Mouse (Mus musculus): Measurements from ENCODE around the gene Ppp4r3a. TPM values are rescaled to one million over a fixed set of nuclear protein-coding genes. Genes with fewer than 3 reads are reported as not detected.
"Not testable (repeated sequence)": the region's sequence is repeated elsewhere in the genome, so short reads cannot be mapped to it uniquely, and the experiment has no call there.

Gene Ppp4r3a
- polyA plus RNA-seq, 1 experiment from 2014 or later, result 41.8 TPM

- Histone ChIP-seq H3K36me3 (no peaks in the 10 kb centered on the region), H3K4me2 (replicated peaks) (no peak overlapping the region), H3K4me3 (replicated peaks) (no peak overlapping the region), H3K9ac (no peak overlapping the region), H3K9me3 (no peaks in the 10 kb centered on the region), H3K27me3 (replicated peaks) (no peaks in the 10 kb centered on the region), H3K4me1 (replicated peaks) (peaks cover 60% of the 10 kb centered on the region), H3K27ac (peak overlapping the region; percentile 49)
- no peak for ATAC-seq
- 43% methylated on average over 5 of the region's 5 CpGs for WGBS
Observed at GRCm38 (mm10) chr12:101016412-101016928, 67.0 kb downstream of the Ppp4r3a start.

GRCm38 (mm10) chr12:101015926-101016325 lies 67.6 kb downstream of the Ppp4r3a start:
- no peaks in the 10 kb centered on the region for H3K27me3 ChIP-seq (replicated peaks)
- H3K9me3 ChIP-seq, result no peaks in the 10 kb centered on the region
- peaks cover 60% of the 10 kb centered on the region for H3K4me1 ChIP-seq (replicated peaks)
- H3K36me3 ChIP-seq, result no peaks in the 10 kb centered on the region
- no peak for ATAC-seq
- 0 out of 2 replicates have a peak overlapping the region, but pooled peaks have one; percentile 17 for H3K4me2 ChIP-seq (replicated peaks)
- peak overlapping the region; percentile 49 for H3K27ac ChIP-seq
- no peak overlapping the region for H3K9ac ChIP-seq
- no peak overlapping the region for H3K4me3 ChIP-seq (replicated peaks)
- 51% methylated on average over 4 of the region's 4 CpGs for WGBS

GRCm38 (mm10) chr12:101015165-101015560 lies 68.3 kb downstream of the Ppp4r3a start:
- Histone ChIP-seq H3K4me2 (replicated peaks) (0 out of 2 replicates have a peak overlapping the region, but pooled peaks have one; percentile 33), H3K27ac (peak overlapping the region; percentile 49), H3K4me1 (replicated peaks) (peaks cover 58% of the 10 kb centered on the region), H3K36me3 (no peaks in the 10 kb centered on the region), H3K9me3 (no peaks in the 10 kb centered on the region), H3K27me3 (replicated peaks) (no peaks in the 10 kb centered on the region), H3K9ac (no peak overlapping the region), H3K4me3 (replicated peaks) (no peak overlapping the region)
- WGBS, result 71% methylated on average over 11 of the region's 11 CpGs
- no peak for ATAC-seq

DNA sequence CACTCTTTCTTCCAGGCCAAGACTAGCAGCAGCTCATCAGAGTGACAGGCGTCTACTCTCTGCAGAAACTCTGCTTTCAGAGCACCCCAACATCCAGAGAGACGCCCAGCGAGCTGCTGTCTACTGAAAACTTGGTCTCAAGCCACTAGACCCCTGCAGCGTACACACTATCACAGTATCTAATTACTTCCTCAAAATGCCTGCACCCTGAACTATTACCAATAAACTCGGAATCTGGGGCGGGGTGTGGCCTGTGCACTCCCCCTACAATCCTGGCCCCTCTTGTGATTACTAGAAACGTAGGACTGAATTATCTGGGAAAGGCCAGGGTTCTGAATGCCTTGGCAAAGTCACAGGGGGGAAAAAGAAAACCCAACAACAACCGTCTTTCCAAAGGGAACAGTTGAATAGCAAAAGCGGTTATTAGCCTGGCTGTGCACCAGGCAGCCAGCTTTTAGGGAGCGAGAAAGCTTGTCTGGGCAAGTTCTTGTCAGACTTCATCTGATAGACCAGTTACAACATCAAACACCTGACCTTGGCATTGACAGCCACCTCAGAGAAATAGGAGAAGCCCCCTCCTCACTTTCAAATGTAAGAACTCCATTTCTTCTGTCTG lies 68.8 kb downstream of the Ppp4r3a start:
- no peaks in the 10 kb centered on the region for H3K27me3 ChIP-seq (replicated peaks)
- H3K9ac ChIP-seq, result no peak overlapping the region
- H3K9me3 ChIP-seq, result no peaks in the 10 kb centered on the region
- peak; percentile 41 for ATAC-seq
- peak overlapping the region; percentile 49 for H3K27ac ChIP-seq
- no peaks in the 10 kb centered on the region for H3K36me3 ChIP-seq
- no peak overlapping the region for H3K4me3 ChIP-seq (replicated peaks)
- peak overlapping the region; percentile 33 for H3K4me2 ChIP-seq (replicated peaks)
- WGBS, result 60% methylated on average over 10 of the region's 10 CpGs
- H3K4me1 ChIP-seq (replicated peaks), result peaks cover 55% of the 10 kb centered on the region

DNA sequence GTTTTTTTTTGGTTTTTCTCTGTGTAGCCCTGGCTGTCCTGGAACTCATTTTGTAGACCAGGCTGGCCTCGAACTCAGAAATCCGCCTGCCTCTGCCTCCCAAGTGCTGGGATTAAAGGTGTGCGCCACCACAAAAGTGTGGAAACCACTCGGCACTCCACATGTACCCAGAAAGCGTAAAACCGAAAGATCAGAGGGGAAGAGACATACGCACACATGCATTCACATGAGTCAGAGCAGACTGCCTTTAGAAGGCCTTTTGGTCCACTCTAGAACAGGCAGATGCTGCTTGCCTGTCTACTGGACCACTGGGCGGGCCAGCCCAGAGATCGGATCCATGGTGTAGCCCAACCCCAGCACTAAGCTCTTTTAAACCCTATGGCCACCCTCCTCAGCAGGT lies 69.8 kb downstream of the Ppp4r3a start:
- H3K9ac ChIP-seq; H3K9me3 ChIP-seq; H3K36me3 ChIP-seq; H3K4me2 ChIP-seq (replicated peaks); H3K4me3 ChIP-seq (replicated peaks); H3K27me3 ChIP-seq (replicated peaks); ATAC-seq: not testable (repeated sequence)
- 84% methylated on average over 9 of the region's 9 CpGs for WGBS
- Histone ChIP-seq H3K27ac (peak overlapping the region; percentile 49), H3K4me1 (replicated peaks) (peaks cover 55% of the 10 kb centered on the region)

GRCm38 (mm10) chr12:101013078-101013665 lies 70.3 kb downstream of the Ppp4r3a start:
- Histone ChIP-seq H3K9ac (0 out of 2 replicates have a peak overlapping the region, but pooled peaks have one; percentile 13), H3K27ac (peak overlapping the region; percentile 60), H3K4me2 (replicated peaks) (no peak overlapping the region), H3K4me1 (replicated peaks) (peaks cover 57% of the 10 kb centered on the region), H3K9me3 (no peaks in the 10 kb centered on the region), H3K27me3 (replicated peaks) (no peaks in the 10 kb centered on the region), H3K4me3 (replicated peaks) (no peak overlapping the region), H3K36me3 (no peaks in the 10 kb centered on the region)
- no peak for ATAC-seq
- 55% methylated on average over 8 of the region's 8 CpGs for WGBS

DNA sequence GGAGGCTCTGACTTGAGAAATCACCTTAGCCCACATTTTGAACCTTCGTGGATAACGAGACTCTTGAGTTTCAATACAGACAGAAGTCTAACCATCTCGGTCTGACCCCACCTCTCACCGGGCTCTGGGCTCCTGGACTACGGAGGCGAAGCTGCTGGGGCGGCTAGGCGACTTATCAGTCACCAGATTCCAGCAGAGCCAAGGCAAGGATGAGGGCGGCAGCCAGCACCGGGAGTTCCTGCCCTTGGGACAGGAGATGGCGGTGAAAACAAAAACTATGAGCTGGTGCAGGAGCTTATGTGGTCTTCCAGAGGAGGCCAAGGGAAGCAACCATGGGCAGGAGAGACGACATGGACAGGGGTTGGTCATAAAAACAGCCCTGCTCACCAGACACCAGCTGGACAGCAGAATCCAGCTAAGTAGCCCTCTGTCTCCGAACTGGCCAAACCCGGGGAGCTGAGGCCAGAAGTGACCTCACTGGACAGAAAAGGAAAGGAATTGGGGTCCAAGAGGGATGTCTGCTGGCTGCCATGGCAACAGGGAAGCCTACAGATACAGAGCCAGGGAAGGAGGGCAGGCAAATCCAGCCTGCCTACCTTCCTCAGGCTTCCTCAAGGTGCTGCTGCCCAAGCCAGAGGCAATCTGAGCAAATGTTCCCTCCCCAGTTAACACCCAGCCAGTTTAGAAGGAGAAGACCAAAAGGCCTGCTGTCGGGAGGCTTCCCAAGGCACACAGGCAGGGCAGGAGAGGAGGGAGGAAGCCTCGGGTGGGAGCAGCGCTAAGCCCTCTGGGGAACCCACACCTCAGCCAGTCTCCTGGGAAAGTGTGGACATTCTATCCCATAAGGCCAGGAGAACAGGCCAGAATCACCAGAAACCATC lies 71.1 kb downstream of the Ppp4r3a start:
- H3K9ac ChIP-seq, result 0 out of 2 replicates have a peak overlapping the region, but pooled peaks have one; percentile 13
- H3K4me1 ChIP-seq (replicated peaks), result peaks cover 57% of the 10 kb centered on the region

DNA sequence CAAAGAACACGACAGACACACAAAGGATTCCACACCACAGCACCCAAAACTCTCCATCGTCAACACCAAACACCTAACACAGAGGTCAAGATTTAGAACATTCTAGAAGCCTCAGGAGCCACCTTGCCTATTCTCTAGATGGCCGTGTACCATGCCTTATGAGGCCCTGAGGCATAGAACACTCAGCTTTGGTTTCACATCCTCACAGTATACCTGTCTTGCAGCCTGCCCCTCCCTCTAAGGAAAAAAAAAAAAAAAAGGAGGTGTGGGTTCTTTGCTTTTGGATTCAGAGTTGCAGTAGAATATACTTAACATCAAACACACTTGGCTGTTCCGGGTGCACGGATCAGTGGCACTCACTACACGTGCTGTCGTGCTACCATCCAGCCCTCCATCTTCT lies 72.5 kb downstream of the Ppp4r3a start:
- H3K4me2 ChIP-seq (replicated peaks), result no peak overlapping the region
- no peak overlapping the region for H3K9ac ChIP-seq
- no peaks in the 10 kb centered on the region for H3K9me3 ChIP-seq
- no peaks in the 10 kb centered on the region for H3K36me3 ChIP-seq
- 73% methylated on average over 7 of the region's 7 CpGs for WGBS
- H3K27me3 ChIP-seq (replicated peaks), result no peaks in the 10 kb centered on the region
- peak overlapping the region; percentile 75 for H3K27ac ChIP-seq
- no peak overlapping the region for H3K4me3 ChIP-seq (replicated peaks)
- H3K4me1 ChIP-seq (replicated peaks), result peaks cover 50% of the 10 kb centered on the region
- ATAC-seq, result no peak

More for the DNA sequence above, 71.1 kb downstream of the Ppp4r3a start:
- ATAC-seq, result no peak
- Histone ChIP-seq H3K4me3 (replicated peaks) (no peak overlapping the region), H3K4me2 (replicated peaks) (peak overlapping the region; percentile 26), H3K27ac (peak overlapping the region; percentile 60; the same call in 1 of the 2 replicates), H3K36me3 (no peaks in the 10 kb centered on the region), H3K27me3 (replicated peaks) (no peaks in the 10 kb centered on the region), H3K9me3 (no peaks in the 10 kb centered on the region)
- WGBS, result 30% methylated on average over 17 of the region's 17 CpGs

DNA sequence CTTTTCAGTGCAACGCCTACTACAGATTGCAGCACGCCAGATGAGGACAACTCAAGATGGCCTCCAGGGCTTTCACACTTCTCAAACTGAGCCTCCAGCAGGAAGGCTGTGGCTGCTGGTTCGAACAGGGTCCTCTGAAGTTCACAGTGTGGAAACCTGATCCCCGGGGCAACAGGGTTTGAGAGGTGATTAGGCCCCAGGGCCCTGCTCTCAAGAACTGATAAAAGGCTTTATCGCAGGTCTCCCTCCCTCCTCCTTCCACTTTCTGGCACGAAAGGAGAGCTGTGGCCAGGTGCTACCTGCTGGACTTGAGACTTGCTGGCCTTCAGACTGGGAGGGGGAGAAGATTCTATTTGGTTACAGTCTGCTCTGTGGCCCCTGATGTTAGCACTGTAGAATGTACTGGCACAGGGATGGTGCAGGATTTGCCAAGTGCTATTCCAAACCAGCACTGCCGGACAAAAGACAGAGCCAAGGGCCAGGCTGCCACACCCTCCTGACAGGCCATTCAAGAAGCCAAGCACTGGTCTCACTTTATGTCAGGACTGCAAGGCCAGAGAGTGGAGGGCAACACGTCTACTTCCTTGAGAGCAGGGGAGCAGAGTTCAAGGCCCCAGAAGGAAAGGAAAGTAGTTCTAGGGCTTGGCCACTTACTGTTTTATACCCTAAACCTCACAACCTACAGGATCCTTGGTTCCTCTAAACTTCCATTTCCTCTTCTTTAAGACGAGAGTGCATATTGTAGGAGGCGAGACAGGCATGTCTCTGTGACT lies 73.2 kb downstream of the Ppp4r3a start:
- 49% methylated on average over 10 of the region's 10 CpGs for WGBS
- Histone ChIP-seq H3K4me1 (replicated peaks) (peaks cover 48% of the 10 kb centered on the region), H3K36me3 (no peaks in the 10 kb centered on the region), H3K27me3 (replicated peaks) (no peaks in the 10 kb centered on the region), H3K4me2 (replicated peaks) (peak overlapping the region; percentile 20; the same call in 1 of the 2 replicates), H3K4me3 (replicated peaks) (no peak overlapping the region), H3K9ac (no peak overlapping the region), H3K27ac (peak overlapping the region; percentile 75), H3K9me3 (no peaks in the 10 kb centered on the region)
- ATAC-seq, result peak; percentile 76

DNA sequence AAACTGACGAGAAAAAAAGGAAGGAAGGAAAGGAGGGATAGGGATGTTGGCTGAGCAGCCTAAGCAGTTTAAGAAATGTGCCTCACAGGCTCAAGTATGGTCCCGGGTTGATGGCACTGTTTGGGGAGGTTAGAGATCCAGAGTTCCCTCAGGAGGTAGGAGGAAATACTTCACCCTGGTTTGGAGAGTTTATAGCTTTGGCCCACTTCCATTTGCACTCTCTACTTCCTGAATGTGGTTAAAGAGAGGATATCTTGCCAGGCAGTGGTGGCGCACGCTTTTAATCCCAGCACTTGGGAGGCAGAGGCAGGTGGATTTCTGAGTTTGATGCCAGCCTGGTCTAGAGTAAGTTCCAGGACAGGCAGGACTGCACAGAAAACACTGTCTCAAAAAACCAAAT lies 74.3 kb downstream of the Ppp4r3a start:
- Histone ChIP-seq H3K27me3 (replicated peaks) (no peaks in the 10 kb centered on the region), H3K4me3 (replicated peaks) (no peak overlapping the region), H3K9ac (no peak overlapping the region), H3K27ac (peak overlapping the region; percentile 75), H3K9me3 (no peaks in the 10 kb centered on the region), H3K4me2 (replicated peaks) (no peak overlapping the region), H3K36me3 (no peaks in the 10 kb centered on the region), H3K4me1 (replicated peaks) (peaks cover 42% of the 10 kb centered on the region)
- no peak for ATAC-seq
- 77% methylated on average over 4 of the region's 4 CpGs for WGBS

GRCm38 (mm10) chr12:101008648-101009047 lies 74.9 kb downstream of the Ppp4r3a start:
- H3K36me3 ChIP-seq, result no peaks in the 10 kb centered on the region
- H3K9ac ChIP-seq, result no peak overlapping the region
- ATAC-seq, result peak; percentile 62
- no peaks in the 10 kb centered on the region for H3K27me3 ChIP-seq (replicated peaks)
- peak overlapping the region; percentile 30 for H3K4me2 ChIP-seq (replicated peaks)
- peaks cover 39% of the 10 kb centered on the region for H3K4me1 ChIP-seq (replicated peaks)
- H3K27ac ChIP-seq, result peak overlapping the region; percentile 75
- H3K9me3 ChIP-seq, result no peaks in the 10 kb centered on the region
- H3K4me3 ChIP-seq (replicated peaks), result no peak overlapping the region
- WGBS, result 41% methylated on average over 4 of the region's 4 CpGs
